Mouse (Mus musculus): ENCODE data around the gene Morn4. TPM values are rescaled to one million over a fixed set of nuclear protein-coding genes. Genes with fewer than 3 reads are reported as not detected.
A peak's percentile ranks its signal among the peaks of the same experiment; 100 is the strongest.

Morn4 gene
- total and polyA plus RNA-seq, 3 experiments = 5.7 to 18.4 TPM; not detected in 1

GRCm38 (mm10) chr19:42036357-42036756, 49.8 kb downstream of the Morn4 start:
- H3K4me3 ChIP-seq (ENCODE audit: control insufficient read depth in 1 of 2, insufficient read depth in 1 of 2, low read depth in 2 of 2, low read length in 2 of 2) = no peak overlapping the region
- TF ChIP-seq CHD1 (IDR thresholded peaks at IDR 0.05; ENCODE audit: low read depth, low read length) (no peak), POLR2A (IDR thresholded peaks at IDR 0.05; ENCODE audit: control insufficient read depth in 1 of 2, insufficient read depth in 1 of 2, low read depth in 1 of 2, low read length in 2 of 2, poor library complexity in 1 of 2) (no peak), ZC3H11A (IDR thresholded peaks at IDR 0.05; ENCODE audit: low read depth, low read length) (no peak), KAT2A (conservative IDR thresholded peaks at IDR 0.05; ENCODE audit: low read depth, low read length) (no peak), EP300 (IDR thresholded peaks at IDR 0.05; ENCODE audit: low read depth in 1 of 2, low read length in 2 of 2) (no peak), ZNF384 (IDR thresholded peaks at IDR 0.05; ENCODE audit: low read depth, low read length) (no peak), MYC (IDR thresholded peaks at IDR 0.05; ENCODE audit: low read depth, low read length) (no peak), POLR2AphosphoS5 (IDR thresholded peaks at IDR 0.05; ENCODE audit: borderline replicate concordance, low read depth, low read length) (no peak)
- H3K27me3 ChIP-seq (ENCODE audit: control insufficient read depth in 1 of 2, insufficient read depth in 2 of 2, low read length in 2 of 2) = peaks cover 4 to 5% of the 10 kb centered on the region in 2 experiments; a peak in 3 of 4 replicates

GRCm38 (mm10) chr19:42035456-42036248, 50.5 kb downstream of the Morn4 start, which contains the start of gene Ankrd2:
TSS of gene Ankrd2 (plus strand) at chr19:42036000.
- H3K9me3 ChIP-seq (replicated peaks; ENCODE audit: insufficient read depth, low read length) = no peaks in the 10 kb centered on the region
- DNase-seq (ENCODE audit: low read depth, low spot score) = peak; percentile 81
- H3K79me2 ChIP-seq (ENCODE audit: control insufficient read depth, insufficient read depth, low read length, poor library complexity) = no peaks in the 10 kb centered on the region
- peaks cover 0 to 7% of the 10 kb centered on the region in 2 experiments; a peak in 3 of 4 replicates for H3K4me1 ChIP-seq (ENCODE audit: control insufficient read depth in 1 of 2, insufficient read depth in 2 of 2, low read length in 2 of 2)
- 0 out of 2 replicates have a peak within 1 kb of the TSS, but pooled peaks have one; percentile 1 for H3K9ac ChIP-seq (ENCODE audit: control insufficient read depth, low read depth, low read length, poor library complexity, severe bottlenecking)
- no peak within 1 kb of the TSS; a peak in 1 of 4 replicates for H3K4me3 ChIP-seq (ENCODE audit: control insufficient read depth in 1 of 2, insufficient read depth in 1 of 2, low read depth in 2 of 2, low read length in 2 of 2)
- no peak within 1 kb of the TSS for H3K27ac ChIP-seq (ENCODE audit: control insufficient read depth, low read depth, low read length)
- H3K36me3 ChIP-seq (ENCODE audit: control insufficient read depth in 1 of 2, insufficient read depth in 2 of 2, low read length in 2 of 2) = no peaks in the 10 kb centered on the region
- peaks cover 4 to 5% of the 10 kb centered on the region in 2 experiments; a peak in 3 of 4 replicates for H3K27me3 ChIP-seq (ENCODE audit: control insufficient read depth in 1 of 2, insufficient read depth in 2 of 2, low read length in 2 of 2)
- no peak for TF ChIP-seq GATA1 (IDR thresholded peaks at IDR 0.05; ENCODE audit: low read depth, low read length)
- no peak for TF ChIP-seq USF2 (IDR thresholded peaks at IDR 0.05; ENCODE audit: borderline replicate concordance in 1 of 2, insufficient read depth in 1 of 2, low read depth in 1 of 2, low read length in 2 of 2)
- no peak for TF ChIP-seq TCF12 (IDR thresholded peaks at IDR 0.05; ENCODE audit: low read depth, low read length)
- TF ChIP-seq E2F4 (IDR thresholded peaks at IDR 0.05; ENCODE audit: borderline replicate concordance, low read depth, low read length) = no peak
- TF ChIP-seq ZKSCAN1 (IDR thresholded peaks at IDR 0.05; ENCODE audit: low read depth, low read length) = no peak
- no peak for TF ChIP-seq MEF2A (IDR thresholded peaks at IDR 0.05; ENCODE audit: extremely low read depth, insufficient replicate concordance, low read depth, low read length, poor library complexity, severe bottlenecking)
- no peak for TF ChIP-seq HCFC1 (IDR thresholded peaks at IDR 0.05; ENCODE audit: low read depth, low read length)
- TF ChIP-seq MAFK (IDR thresholded peaks at IDR 0.05; ENCODE audit: borderline replicate concordance, low read depth, low read length) = no peak
- peak; percentile 68 for TF ChIP-seq RAD21 (IDR thresholded peaks at IDR 0.05; ENCODE audit: low read depth, low read length)
- TF ChIP-seq KAT2A (conservative IDR thresholded peaks at IDR 0.05; ENCODE audit: low read depth, low read length) = no peak
- no peak for TF ChIP-seq ELF1 (IDR thresholded peaks at IDR 0.05; ENCODE audit: low read depth, low read length)
- TF ChIP-seq POLR2AphosphoS5 (IDR thresholded peaks at IDR 0.05; ENCODE audit: borderline replicate concordance, low read depth, low read length) = no peak
- no peak for TF ChIP-seq RCOR1 (IDR thresholded peaks at IDR 0.05; ENCODE audit: low read depth, low read length)
- TF ChIP-seq POLR2AphosphoS2 (IDR thresholded peaks at IDR 0.05; ENCODE audit: low read length) = no peak
- no peak for TF ChIP-seq TBP (IDR thresholded peaks at IDR 0.05; ENCODE audit: low read depth, low read length)
- TF ChIP-seq MAX (IDR thresholded peaks at IDR 0.05; ENCODE audit: low read length) = no peak
- no peak for TF ChIP-seq SIN3A (IDR thresholded peaks at IDR 0.05; ENCODE audit: low read length)
- no peak for TF ChIP-seq CHD1 (IDR thresholded peaks at IDR 0.05; ENCODE audit: low read depth, low read length)
- peak; percentile 78 for TF ChIP-seq ZC3H11A (IDR thresholded peaks at IDR 0.05; ENCODE audit: low read depth, low read length)
- TF ChIP-seq EP300 (IDR thresholded peaks at IDR 0.05; ENCODE audit: low read depth in 1 of 2, low read length in 2 of 2) = no peak
- TF ChIP-seq CTCF (IDR thresholded peaks at IDR 0.05 in 2 of 3, conservative IDR thresholded peaks at IDR 0.05 in 1 of 3; ENCODE audit: control insufficient read depth in 1 of 3, insufficient read depth in 1 of 3, low read depth in 2 of 3, low read length in 3 of 3, poor library complexity in 1 of 3, severe bottlenecking in 1 of 3) = peak; percentile 88 to 95 (median 88)
- TF ChIP-seq MXI1 (IDR thresholded peaks at IDR 0.05; ENCODE audit: low read depth, low read length) = no peak
- TF ChIP-seq NRF1 (IDR thresholded peaks at IDR 0.05; ENCODE audit: insufficient read depth, low read depth, low read length, poor library complexity, severe bottlenecking) = no peak
- TF ChIP-seq JUND (IDR thresholded peaks at IDR 0.05; ENCODE audit: low read depth, low read length) = no peak
- no peak for TF ChIP-seq MYB (IDR thresholded peaks at IDR 0.05; ENCODE audit: low read depth, low read length)
- TF ChIP-seq NELFE (IDR thresholded peaks at IDR 0.05; ENCODE audit: low read depth, low read length) = no peak

More at GRCm38 (mm10) chr19:42036357-42036756, 49.8 kb downstream of the Morn4 start:
- Histone ChIP-seq H3K4me1 (ENCODE audit: control insufficient read depth in 1 of 2, insufficient read depth in 2 of 2, low read length in 2 of 2) (peaks cover 0 to 7% of the 10 kb centered on the region in 2 experiments; a peak in 3 of 4 replicates), H3K36me3 (ENCODE audit: control insufficient read depth in 1 of 2, insufficient read depth in 2 of 2, low read length in 2 of 2) (no peaks in the 10 kb centered on the region), H3K27ac (ENCODE audit: control insufficient read depth, low read depth, low read length) (no peak overlapping the region), H3K9ac (ENCODE audit: control insufficient read depth, low read depth, low read length, poor library complexity, severe bottlenecking) (no peak overlapping the region), H3K9me3 (replicated peaks; ENCODE audit: insufficient read depth, low read length) (no peaks in the 10 kb centered on the region), H3K79me2 (ENCODE audit: control insufficient read depth, insufficient read depth, low read length, poor library complexity) (no peaks in the 10 kb centered on the region)
- DNase-seq (ENCODE audit: low read depth, low spot score) = no peak

Data from MEL (cell line).